Mouse (Mus musculus) C2C12 (cell line): ENCODE data around the gene Slc7a15.

Source experiments
- CEBPB ChIP-seq: IDR thresholded peaks from one replicate; pipeline ENCODE4 v1.6.1; 2011; ENCODE audit warnings: low read depth, mild to moderate bottlenecking, control low read depth, moderate library complexity
- CTCF ChIP-seq: IDR thresholded peaks from one replicate; pipeline ENCODE4 v1.5.1; 2011; ENCODE audit not compliant: control insufficient read depth, insufficient read depth, insufficient read length
- MYOG ChIP-seq: IDR thresholded peaks from one replicate; pipeline ENCODE4 v1.6.1; 2011; ENCODE audit not compliant: control insufficient read depth, insufficient read length; ENCODE audit errors: extremely low read depth

GRCm38 (mm10) chr12:8629537-8629936 lies 30.7 kb upstream of the Slc7a15 start:
- TF ChIP-seq CEBPB (no peak), CTCF (no peak), MYOG (no peak)
